Mouse (Mus musculus) spleen, postnatal 14 days (tissue): ENCODE data around the gene Hist1h2br.
A peak's percentile ranks its signal among the peaks of the same experiment; 100 is the strongest.
"Not testable (repeated sequence)": the region's sequence is repeated elsewhere in the genome, so short reads cannot be mapped to it uniquely, and the experiment has no call there.

Experiments used
- DNase-seq, 2 experiments: peaks; one replicate each; pipeline ENCODE4 v3.0.0; 2021 to 2022; ENCODE audit warnings: low spot score in 2 of 2

Hist1h2br gene

DNA sequence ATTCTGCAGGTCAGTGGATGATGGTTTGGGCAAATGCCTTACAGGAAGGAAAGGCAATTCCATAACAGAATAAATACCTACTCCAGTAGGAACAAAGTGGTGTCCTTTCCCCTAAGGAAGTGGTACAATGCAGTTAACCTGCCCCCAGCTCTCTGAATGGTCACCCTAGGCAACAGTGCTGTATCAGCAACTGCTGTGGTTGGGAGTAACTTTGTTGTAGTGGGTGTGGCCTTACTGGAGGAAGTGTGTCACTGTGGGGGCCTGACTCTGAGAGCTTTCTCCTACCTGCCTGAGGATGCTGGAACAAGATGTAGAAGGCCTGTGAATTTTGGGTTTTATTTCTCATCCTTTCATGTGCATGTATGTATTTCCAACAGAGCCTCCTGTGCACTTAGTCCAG, 12.8 kb downstream of the Hist1h2br start:
- not testable (repeated sequence) for DNase-seq

DNA sequence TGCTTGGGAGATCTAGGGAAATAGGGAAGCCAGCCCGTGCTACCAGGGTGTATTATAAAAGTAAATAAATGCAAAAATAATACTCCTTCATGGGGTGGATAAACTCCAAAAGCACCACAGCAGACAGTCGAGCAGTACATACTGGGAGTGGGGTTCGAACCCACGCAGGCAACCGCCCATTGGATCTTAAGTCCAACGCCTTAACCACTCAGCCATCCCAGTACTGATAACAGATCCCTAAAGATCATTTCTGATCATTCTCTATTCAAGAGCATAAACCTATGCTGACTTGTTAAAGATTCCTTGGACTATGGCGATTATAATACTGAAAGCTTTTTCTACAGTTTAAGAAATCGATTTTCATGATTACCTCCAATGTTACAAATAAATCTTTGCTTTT, 14.3 kb downstream of the Hist1h2br start:
- no peak for DNase-seq

DNA sequence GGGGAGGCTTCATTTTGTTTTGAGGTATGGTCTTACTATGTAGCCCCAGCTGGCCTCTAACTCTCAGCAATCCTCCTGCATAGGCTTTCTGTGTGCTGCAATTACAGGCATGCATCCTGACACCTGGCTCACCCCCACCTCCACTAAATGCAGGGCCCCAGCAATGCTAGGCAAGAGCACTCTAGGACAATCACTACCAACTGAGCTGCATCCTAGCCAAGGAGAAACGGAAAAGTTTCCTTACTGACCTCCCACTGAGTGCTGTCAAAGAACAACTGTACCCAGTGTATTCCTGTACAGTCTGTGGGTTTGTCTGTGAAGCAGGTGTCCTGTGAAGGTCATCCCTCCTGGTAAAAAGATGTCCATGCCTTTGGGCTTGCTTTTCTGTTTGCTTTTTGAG, 17.2 kb downstream of the Hist1h2br start:
- not testable (repeated sequence) for DNase-seq

DNA sequence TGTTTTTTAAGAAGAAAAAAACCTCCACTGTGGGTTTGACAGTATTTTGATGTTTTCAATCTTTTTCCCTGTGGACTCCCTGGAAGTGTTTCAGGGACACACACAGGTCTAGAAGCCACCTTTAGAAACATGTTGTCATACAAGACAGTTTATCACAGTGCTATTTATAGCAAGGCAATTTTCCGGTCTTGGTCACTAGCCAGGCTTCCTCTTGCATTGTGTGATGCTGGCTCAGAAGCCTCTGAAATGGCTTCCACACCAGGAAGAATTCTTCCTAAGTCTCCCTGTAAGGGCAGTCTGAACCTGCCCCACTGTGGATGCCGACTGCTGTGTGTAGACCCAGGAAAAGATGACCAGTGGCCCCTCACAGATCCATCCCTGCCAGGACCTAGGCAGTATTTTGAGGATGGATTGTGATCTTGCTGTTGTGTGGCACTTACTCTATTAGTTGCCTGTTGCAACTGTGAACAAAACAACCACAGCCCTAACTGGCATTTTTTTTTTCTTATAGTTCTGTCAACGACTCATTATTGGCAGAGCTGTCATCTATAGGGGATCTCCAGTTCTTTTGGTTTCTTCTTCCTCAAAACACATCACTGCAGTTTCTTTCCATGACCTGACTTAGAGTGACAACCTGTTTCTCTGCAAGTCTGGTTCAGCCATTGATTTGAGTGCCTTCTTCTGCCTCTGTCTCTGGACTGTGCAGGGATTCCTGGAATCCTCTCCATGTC, 18.8 kb downstream of the Hist1h2br start:
- no peak for DNase-seq

DNA sequence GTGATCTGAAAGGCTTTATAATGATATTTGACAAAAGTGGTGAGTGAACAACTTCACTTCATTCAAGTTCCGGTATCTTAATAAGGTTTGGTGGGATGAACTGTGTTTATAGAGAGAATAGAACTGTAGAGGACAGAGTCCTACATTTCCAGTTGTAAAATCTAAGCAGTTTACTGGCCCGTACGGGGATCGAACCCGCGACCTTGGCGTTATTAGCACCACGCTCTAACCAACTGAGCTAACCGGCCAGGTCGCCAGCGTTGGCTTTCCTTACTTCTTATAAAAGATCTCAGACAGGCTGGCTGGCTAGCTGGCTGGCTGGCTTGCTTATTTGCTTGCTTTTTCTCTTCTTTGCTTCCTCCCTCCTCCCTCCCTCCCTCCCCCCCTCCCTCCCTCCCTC, 21.6 kb downstream of the Hist1h2br start:
- DNase-seq, result peak; percentile 55

DNA sequence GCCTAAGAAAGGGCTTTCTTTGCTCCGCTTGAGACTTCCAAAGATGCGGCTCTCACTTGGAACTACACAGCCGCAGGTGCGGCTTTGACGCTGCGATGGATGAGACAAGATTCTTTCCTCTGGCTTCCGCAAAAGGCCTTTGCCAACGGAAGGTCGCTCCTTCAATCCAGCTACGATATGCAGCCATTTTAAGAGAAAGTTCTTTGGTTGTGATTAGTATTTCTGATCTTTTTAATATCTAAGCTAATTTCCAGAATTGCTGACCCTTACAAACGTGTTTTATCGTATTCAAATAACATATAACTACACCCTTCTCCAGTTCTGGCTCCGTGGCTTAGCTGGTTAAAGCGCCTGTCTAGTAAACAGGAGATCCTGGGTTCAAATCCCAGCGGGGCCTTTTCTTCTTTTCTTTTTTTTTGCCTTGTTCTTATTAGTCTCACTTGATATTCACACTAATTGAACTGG, 22.2 kb downstream of the Hist1h2br start:
- DNase-seq, result no peak

DNA sequence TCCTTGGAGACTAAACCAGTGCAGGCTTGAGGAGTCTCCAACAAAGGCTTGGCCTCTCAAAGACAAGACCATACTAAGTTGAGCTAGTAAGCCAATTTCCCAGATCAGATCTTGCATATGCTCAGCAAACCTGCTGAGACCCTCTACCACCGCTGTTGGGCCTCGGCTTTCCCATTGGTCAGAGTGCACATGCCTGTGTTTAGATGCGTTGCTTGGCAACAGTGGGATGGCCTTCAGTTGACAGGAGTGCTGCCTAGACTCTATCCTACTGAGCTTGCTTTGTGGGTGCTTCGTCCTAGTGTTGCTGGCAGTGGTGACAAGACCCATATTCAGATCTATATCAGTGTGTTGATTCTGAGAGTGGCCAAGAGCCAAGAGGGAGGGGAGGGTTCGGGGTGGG, 28.1 kb downstream of the Hist1h2br start:
- DNase-seq, result no peak

DNA sequence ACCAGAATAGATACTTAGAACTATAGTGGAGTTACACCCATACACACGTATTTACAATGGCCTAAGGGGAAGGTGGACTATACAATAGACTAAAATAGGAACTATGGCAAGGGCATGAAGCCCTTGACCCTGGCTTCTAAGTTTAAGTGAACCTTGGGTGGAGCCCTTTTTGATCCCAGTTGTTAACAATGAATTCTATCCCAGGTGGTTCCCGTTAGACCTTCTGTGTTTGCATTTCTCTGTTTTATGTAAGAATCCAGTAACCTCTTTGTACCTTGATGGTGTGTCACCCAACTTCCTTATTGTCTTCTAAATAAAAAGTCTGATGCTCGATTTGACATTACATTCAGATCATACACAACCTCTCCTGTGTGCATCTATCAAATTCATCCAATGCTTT, 32.0 kb downstream of the Hist1h2br start:
- DNase-seq, result not testable (repeated sequence)

DNA sequence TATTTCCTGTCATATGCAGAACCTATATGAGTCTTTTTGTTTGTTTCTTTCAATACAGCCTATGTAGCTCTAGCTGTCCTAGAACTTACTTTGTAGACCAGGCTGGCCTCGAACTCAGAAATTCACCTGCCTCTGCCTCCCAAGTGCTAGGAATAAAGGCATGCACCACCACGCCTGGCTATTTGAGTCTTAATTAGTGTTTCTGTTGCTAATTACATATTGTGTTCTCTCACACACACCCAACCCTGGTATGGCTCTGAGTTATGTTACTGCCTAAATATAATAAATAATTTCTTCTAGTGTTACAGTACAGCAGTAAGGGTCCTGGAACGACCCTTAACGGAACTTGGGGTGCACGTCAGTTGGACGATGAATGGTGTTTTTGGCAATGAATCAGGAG, 47.2 kb downstream of the Hist1h2br start:
- DNase-seq, result no peak

DNA sequence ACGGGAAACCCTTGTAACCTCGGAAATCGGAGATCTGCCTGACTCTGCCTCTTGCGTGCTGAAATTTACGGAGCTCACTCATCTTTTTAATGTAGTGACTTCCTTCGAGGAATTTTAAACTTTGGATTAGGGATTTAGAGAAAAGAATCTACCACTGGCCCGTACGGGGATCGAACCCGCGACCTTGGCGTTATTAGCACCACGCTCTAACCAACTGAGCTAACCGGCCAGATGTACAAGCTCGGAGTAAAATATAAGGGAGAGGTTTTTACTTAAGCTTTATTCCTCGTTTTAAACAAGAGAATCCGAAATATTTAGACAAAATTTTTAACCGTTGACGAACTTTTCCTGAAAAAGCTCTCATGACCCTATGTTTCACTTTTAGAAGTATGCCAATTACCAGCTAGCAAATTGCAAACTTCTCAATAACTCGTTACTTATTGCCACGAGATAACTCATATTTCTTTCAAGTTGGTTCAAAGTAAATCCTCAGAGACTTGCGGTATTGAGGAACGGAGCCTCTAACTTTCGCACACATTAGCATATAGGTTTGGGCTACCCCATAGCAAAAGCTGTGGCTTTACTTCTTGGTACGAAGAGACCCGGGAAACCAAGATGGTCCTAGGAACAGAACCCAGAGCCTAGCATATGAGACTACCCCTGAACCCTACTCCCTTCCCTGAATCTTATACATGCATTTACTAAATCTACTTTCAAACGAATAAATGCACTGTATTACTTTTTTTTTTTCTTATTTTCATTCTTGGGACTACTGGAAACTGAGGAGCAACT, 48.5 kb downstream of the Hist1h2br start:
- DNase-seq, result peak in 1 of 2 experiments; percentile 14

DNA sequence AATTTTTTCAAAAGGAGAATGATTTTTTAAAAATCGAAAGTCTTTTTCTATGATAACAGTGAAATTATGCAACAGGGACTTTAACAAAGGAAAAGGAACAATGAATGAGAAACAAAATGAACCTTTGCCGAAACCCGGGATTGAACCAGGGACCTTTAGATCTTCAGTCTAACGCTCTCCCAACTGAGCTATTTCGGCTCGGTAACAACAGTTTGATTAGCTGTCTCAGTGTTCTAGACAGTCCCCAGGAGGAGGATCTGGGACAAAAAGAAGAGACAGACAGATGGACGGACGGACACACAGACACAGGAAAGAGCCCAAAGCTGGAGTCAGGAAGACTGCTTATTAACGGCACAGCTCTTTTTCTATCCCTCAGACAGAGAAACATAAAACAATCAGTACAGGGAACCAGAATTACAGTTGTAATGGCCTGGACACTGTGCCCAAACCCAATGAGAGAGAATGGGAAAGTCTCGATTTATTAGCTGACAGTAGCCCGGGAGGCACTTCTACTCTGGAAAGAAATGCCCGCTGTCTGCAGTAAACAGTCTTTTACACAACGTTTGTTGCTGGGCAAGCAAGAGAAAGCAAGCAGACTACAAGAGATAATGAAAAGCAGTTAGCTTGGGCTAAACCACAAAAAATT, 49.3 kb downstream of the Hist1h2br start:
- DNase-seq, result peak in 1 of 2 experiments; percentile 9

DNA sequence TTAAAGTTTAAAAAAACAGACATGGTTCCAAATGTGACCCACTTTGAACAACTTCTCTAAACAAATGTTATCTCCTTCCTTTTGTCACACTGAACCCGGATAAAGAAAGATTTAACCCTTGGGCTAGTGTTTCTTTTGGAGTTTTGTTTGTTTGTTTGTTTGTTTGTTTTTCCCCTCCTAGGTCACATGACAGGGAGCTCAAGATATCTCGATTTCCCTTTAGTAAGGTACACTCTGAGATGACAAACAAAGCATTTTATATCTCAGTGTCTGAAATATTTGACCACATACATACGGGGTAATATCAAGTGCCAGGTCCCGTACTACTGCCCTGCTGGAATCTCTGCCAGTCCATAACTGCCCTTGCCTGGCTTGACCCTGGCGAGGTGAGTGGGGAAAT, 49.9 kb downstream of the Hist1h2br start:
- DNase-seq, result no peak

DNA sequence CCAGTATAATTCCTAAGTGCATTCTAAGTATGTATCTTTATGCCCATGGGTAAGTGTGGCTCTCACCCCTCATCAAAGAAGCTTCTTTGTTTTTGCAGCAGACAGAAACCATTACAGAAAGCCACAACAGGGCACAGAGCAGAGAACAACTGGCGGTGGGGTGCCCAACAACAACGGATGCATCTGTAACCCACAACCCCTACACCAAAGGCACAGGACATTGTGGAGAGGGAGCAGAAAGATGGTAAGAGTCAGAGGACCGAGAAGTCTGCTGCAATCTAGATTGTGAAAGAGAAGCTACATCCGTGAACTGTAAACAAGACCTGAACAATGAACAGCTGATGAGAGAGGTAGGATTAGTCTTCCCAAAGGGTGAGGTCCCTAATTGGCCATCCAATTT, 51.0 kb downstream of the Hist1h2br start:
- DNase-seq, result no peak
